Mouse (Mus musculus): ENCODE measurements around the gene Fbxo24.

Fbxo24 gene

DNA sequence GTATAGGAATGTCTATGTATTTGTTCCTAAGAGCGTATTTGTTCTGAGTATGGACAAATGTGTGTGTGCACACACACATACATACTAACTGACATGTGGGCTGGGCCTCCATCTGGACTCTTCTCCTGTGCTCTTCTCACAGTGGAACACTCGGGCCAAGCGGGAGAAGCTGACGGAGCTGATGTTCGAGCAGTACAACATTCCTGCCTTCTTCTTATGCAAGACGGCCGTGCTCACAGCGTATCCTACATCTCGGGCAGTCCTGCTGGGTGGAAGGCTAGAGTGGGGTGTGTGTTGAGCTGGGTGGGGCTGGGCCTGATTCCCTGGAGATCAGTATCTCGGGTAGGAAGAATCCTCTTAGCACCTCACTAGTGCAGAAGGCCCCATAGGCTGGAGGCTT is 65.8 kb downstream of the Fbxo24 start:
- DNase-seq (ENCODE audit: low read depth, low spot score) = no peak
